Mouse (Mus musculus) heart, adult 2 months (tissue): ENCODE data around the gene A730061H03Rik.

Experiments
- CTCF ChIP-seq: fragments of 200-600 bp; IDR thresholded peaks from 2 replicates; pipeline ENCODE4 v1.8.1; 2022; ENCODE audit warnings: antibody characterized with exemption, mild to moderate bottlenecking, moderate library complexity
- EP300 ChIP-seq: fragments of 200-500 bp; IDR thresholded peaks from 2 replicates; pipeline ENCODE4 v1.6.1; 2011; ENCODE audit warnings: low read depth, low read length, control low read depth; ENCODE audit not compliant: insufficient read depth

GRCm38 (mm10) chr14:55526674-55527073, 33.5 kb downstream of the A730061H03Rik start:
- TF ChIP-seq CTCF (no peak), EP300 (no peak)
